Mouse (Mus musculus): ENCODE measurements around the gene Utrn.

Gene Utrn

DNA sequence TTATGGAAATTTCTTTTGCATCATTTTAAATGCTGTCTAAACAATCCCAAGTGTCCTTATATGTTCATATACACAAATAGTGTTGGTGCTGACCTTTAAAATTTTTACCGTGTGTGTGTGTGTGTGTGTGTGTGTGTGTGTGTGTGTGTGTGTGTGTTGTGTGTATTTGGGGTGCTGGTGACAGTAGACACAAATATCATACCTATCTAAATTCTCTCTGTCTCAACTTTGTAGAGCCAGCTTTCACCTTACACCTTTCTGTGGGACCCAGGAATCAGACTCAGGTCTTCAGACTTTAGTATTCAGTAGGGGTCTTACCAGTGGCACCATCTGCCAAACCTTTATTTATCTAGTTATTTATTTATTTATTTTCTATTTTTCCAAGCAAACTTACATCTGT lies 681 bp upstream of the Utrn start:
- DNase-seq (ENCODE audit: low spot score in 2 of 2): no peak

DNA sequence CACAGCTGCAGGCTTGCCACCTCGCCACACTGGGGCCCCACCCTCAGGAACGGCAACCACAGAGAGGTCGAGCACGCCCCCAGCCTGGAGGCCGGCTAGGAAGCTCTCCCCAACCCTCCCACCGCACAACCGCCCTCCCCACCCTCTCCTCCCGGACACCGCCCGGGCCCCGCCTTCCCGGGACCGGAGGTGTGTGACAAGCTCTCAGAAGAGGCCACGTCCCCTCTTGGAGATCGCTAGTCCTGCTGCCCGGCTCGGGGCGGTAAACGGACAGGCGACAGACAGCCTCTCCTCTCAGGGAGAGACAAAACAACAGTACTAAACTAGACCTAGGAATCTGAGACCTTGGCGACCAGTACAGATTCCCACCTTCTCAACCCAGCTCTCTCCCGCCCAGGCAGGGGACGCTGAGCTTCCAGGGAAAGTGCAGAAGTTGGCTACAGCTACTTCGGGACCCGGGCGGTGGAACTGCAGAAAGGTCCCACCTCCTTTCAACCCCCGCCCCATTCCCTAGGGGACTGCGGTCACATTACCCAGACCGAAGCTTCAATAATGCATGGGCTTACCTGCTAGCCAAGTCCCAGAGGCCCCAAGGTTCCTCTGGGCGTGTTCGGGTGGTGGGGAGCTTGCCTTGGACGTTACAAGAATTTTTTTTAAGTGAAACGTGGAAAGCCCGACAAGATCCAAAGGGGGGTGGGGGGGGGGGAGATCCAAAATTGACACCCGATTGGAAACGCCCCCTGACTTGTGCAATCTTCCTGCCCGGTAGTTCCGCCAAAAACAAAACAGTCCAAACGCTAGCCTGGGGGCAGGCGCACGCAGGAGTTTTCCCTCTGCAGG lies 756 bp downstream of the Utrn start:
- peak; percentile 13 to 16 for DNase-seq (ENCODE audit: low spot score in 2 of 2)

DNA sequence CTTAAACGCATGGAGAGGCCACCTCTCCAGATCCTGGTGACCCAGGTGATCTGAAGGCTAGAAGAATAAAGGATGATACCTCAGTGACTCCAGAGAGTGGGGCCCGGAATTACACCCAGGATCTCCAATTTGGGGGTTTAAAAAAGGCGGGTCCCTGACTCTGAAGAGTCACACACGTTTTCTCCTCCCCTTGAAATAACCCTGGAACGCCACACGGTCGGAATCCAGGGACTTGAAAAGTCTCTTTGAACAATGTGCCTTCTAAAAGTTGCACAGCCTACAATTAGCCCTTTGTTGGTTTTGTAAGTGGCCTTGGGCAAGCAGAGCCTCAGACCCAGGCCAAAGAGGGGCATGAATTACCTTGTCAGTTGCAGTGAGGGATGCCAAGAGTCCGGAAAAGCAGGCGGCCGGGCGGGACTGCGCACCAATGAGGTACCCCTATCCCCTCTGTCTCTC lies 1.4 kb downstream of the Utrn start:
- DNase-seq (ENCODE audit: low spot score in 2 of 2): no peak

DNA sequence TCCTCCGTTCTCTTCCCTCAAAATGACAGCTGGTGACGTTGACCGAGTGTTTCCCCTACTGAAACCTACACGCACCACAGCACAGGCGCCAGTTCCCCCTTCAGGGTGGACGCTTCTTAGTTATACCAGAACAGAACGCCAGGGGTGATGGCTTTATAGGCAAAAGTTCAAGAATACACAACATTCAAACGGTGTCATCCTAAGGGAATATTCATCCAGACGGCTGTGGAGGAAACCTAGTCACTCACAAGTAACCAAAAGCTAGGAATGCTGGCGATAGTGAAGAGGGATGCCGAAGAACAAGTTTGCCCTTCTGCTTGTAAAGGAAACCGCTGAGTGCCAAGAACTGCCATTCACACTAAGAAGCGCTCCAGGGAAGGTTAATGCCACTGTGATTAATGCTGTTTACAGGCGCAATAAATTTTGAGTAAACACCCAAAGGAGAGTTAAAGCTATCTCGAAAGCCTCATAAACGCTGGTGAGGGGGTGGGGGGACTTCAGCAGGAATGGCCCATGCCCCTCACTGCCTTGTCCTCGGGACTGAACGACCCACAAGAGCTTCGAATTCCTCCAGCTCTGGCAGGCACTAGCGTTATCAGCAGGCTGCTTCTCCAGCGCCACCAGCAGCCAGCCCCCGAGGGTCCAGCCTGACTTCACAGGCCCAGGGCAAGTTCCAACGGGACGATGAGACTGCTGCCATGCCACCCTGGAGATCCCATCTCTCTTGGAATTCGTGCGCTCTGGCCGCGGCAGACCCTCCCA lies 2.0 kb downstream of the Utrn start:
- DNase-seq (ENCODE audit: low spot score in 2 of 2): peak; percentile 8 to 9

DNA sequence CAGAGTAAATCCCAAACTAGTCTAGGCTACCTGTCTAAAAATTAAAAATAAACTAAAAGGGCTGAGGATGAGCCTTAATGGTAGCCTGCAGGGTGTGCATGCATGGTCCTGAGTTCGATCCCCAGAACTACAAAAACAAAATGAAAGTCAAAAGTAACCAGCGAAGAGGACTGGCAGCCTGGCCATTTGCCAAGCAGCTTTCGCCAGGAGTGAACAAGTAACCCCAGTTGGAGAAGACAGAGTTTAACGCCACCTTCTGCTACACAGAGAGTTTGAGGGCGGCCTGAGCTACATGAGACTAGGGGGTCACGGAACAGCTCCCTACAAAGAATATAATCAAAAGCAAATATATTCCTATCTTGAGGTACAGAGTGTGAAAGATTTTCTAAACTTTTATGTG lies 4.0 kb downstream of the Utrn start:
- DNase-seq (ENCODE audit: low spot score in 2 of 2): no peak

GRCm38 (mm10) chr10:12863581-12863980 lies 5.6 kb downstream of the Utrn start:
- no peak for DNase-seq (ENCODE audit: low spot score in 2 of 2)

DNA sequence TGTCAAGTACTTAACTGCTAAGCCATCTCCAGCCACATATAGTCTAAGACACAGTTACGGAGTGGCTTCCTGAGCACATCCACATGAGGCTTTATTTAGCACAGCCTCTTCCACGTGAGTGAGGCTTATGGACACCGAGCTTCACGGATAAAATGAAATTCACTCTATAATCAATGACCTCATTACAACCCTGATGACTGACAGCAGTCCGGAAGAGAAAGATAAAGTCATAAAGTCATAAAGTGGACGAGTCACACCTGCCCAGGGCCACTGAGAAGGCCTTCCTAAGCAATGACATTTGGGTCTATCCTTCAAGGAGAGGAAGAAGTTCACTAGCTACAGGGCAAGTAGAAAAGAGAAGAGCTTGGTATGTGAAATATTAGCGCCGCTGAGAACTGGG lies 7.1 kb downstream of the Utrn start:
- no peak for DNase-seq (ENCODE audit: low spot score in 2 of 2)

DNA sequence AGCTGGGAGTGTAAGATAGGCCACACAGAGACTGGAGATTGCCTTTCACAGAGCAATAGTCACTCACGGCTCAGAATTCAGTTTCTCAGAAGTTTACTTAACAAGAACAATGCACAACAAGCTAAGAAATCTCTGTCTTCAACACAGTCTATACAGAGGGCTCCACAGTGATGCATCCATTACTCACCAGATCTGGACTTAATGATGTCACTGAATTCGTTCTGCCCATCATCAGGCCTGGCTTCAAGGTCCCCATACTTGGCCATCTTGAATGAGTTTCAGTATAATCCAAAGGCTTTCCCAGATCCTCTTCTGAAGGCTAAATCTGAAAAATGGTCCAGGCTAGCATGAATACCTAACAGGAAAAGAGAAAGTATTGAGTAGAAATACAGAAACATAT lies 7.8 kb downstream of the Utrn start:
- DNase-seq (ENCODE audit: low spot score in 2 of 2): no peak

GRCm38 (mm10) chr10:12860765-12861164 lies 8.4 kb downstream of the Utrn start:
- DNase-seq (ENCODE audit: low spot score in 2 of 2): peak in 1 of 2 experiments; percentile 21

DNA sequence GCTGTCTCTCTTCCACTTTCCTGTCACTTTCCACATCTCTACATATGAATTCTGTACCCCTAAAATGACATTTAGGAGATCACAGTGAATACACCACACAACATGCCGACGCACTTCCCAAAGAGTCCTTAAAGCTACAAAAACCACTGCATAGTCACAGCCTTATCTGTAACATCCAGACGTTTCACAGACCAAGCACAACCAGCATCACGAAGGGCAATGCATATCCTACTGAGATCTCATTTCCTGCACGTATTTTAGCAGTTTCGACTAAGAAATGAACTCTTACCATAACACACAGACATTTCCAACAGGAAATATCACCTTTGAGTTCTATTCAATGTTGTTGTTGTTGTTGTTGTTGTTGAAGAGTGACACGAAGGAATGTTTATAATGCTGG lies 8.8 kb downstream of the Utrn start:
- no peak for DNase-seq (ENCODE audit: low spot score in 2 of 2)

GRCm38 (mm10) chr10:12858017-12858416 lies 11.1 kb downstream of the Utrn start:
- no peak for DNase-seq (ENCODE audit: low spot score in 2 of 2)

DNA sequence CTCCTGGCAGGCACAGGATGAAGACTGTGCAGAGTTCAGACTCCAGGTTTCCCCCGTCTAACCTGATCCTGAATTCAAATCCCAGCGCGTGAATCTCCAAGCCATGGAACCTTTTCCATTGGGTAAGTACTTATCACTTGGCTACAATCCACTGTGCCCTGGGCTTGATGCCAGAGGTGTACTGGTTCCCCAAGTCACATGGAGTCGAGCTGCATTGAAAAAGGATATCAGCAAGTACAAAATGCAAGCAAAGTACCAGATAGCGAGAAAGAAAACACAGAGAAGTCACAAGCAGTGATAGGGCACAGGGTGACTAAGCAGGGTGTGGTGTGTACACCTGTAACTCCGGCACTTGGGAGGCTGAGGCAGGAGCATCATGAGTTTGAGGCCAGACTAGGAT lies 14.9 kb downstream of the Utrn start:
- DNase-seq (ENCODE audit: low spot score in 2 of 2): no peak

DNA sequence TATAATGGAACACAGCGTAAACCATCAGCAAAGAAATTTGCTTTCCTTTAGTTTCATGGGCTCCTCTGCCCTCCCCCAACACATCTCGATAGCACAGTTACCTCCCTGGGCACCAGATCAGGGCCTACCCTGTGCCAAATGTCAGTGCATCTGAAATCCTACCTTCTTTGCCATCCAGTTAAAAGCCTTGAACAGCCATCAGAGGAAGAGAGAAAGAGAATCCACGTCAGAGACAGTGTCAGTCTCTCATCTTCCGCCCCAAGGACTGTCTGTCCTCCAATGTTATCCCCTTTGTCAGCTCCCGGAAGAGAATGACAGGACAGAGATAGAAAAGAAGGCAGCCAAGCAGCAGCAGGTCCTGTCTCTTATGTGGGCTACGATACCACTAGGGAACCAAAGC lies 15.4 kb downstream of the Utrn start:
- DNase-seq (ENCODE audit: low spot score in 2 of 2): no peak

DNA sequence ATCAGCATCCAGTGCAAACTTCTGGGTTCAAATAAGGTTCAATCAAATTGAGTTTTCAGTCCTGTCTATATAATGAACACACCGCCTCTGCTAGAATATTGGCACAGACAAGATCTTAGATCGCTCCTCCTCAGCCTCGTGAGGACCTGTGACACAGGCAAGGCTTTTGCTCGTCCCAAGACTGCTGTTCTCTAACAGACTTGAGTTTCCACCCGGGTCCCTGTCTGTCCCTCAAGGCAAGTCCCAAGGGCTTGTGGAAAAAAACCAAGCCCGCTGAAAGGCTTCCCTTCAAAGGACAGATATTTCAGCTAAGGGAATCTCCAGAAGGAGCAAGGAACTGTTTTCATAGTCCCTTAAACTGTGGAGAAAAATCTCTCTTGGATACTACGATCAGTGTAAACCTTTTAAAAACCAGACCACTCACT lies 16.0 kb downstream of the Utrn start:
- no peak for DNase-seq (ENCODE audit: low spot score in 2 of 2)

- no peak for DNase-seq (ENCODE audit: low spot score in 2 of 2)
These were observed 16.6 kb downstream of the Utrn start for GRCm38 (mm10) chr10:12852416-12853195.

GRCm38 (mm10) chr10:12850781-12851471 lies 18.2 kb downstream of the Utrn start:
- DNase-seq (ENCODE audit: low spot score in 2 of 2): no peak

DNA sequence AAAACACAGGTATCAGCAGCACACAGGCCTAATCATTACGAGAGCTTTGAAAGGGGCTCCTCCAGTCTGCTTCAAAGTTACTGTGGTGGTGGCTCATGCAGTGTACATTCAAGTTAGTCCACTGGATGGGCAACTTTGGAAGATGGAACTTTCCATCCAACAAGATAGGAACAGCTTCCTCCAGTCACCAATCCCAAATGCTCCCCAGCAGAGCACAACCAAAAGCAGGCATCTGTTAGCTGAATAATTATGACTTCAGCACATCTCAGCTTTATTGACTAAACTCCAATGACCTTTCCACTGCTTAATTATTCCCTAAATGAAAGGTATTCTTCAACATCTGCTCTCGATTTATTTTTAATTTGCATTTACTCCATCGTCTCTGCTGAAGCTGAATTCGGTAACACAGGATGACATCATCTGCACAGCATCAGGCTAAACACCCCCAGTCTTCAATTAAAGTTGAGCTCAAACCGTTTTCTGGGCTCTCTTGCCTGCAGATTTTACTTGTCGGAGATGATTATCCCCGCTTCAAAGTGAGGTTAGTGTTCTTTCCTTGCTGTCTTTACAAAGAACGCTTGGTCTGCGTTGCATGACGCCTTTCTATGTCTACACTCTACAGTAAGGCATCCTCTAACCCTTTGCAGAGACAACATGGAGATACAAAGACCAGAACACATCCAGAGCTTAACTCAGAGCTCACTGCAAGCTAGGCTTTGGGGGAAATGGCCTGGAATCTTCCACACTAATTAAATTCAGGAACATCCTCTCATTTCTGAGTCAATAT lies 20.6 kb downstream of the Utrn start:
- peak; percentile 4 to 20 for DNase-seq (ENCODE audit: low spot score in 2 of 2)

DNA sequence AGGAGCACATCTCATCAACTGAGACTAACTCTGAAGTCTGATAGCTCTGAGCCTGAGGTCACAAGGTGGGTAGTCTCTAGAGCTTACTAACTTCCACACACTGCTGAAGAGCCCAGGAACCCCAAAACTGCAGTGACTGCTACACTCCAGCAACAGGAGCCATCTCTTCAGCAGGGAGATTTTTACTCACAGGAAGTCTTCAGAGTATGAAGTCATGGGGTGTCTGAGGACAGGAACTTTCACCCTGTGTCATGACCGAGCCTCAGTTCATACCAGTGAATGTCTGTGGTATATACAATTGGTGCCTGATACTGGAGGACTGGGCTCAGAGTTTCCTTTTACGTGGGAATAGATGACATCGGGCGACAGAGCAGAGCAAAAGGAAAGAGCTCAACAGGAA lies 26.6 kb downstream of the Utrn start:
- DNase-seq (ENCODE audit: low spot score in 2 of 2): no peak

DNA sequence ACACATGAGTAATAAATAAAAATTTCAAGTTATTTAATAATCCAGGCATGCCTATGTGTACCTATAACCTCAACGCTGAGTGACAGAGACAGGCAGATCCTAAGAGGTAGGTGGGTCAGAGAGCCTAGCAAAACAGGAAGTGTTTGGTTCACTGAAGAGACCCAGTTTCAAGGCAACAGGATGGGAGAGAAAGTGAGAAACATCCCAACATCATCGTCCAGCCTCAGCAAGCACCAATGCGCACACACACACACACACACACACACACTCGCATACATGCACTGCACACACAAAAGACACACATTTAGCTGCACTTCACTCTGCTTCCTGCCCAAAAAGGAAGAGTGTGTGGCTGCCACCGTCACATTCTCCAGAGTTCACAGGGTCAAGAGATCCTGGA lies 27.7 kb downstream of the Utrn start:
- DNase-seq (ENCODE audit: low spot score in 2 of 2): no peak

DNA sequence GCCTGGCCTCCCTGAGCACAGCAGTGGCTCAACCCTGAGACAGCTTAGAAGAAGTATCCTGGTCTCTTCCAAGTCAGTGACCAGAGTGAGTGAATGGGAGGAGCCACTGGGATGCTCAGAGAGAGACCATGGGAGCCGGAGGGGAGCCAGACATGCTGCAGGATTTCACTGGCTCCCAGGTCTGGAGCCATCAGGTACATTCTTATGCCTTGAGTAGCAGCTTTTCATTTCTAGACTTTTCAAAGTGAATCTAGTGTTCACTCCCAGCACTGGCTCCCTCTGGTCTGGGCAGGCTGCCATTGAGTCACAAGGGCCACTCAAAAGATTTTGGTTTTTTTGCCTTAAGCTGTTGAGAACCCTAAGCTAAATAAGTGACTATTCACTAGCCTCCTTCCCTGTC lies 31.5 kb downstream of the Utrn start:
- DNase-seq (ENCODE audit: low spot score in 2 of 2): peak in 1 of 2 experiments; percentile 13

Data from right cerebral cortex, adult 2 months (tissue).